Mouse (Mus musculus) retina, postnatal 1 day (tissue): Measurements from ENCODE around the gene Scai.
A peak's percentile ranks its signal among the peaks of the same experiment; 100 is the strongest.

ENCODE experiments used
- DNase-seq: peaks from one replicate; pipeline ENCODE4 v3.0.0-alpha.2; 2012

Gene Scai

GRCm38 (mm10) chr2:39190561-39191056 lies at the start of gene Scai:
Gene Scai (minus strand): TSS chr2:39190734.
- DNase-seq: peak; percentile 99

- no peak for DNase-seq
Observed at GRCm38 (mm10) chr2:39226731-39227130, 36.2 kb upstream of the Scai start.

- DNase-seq: peak; percentile 99
Observed at GRCm38 (mm10) chr2:39226019-39226640, 35.6 kb upstream of the Scai start, which contains the start of gene Ppp6c. Gene Ppp6c (minus strand): TSS chr2:39226451.

GRCm38 (mm10) chr2:39225331-39226018 lies 34.9 kb upstream of the Scai start:
- DNase-seq: peak; percentile 27

- no peak for DNase-seq
Observed at GRCm38 (mm10) chr2:39224621-39225020, 34.1 kb upstream of the Scai start.

GRCm38 (mm10) chr2:39220010-39220409 lies 29.5 kb upstream of the Scai start:
- no peak for DNase-seq

GRCm38 (mm10) chr2:39219034-39219433 lies 28.5 kb upstream of the Scai start:
- DNase-seq: no peak

GRCm38 (mm10) chr2:39217150-39217549 lies 26.6 kb upstream of the Scai start:
- no peak for DNase-seq

GRCm38 (mm10) chr2:39210738-39211137 lies 20.2 kb upstream of the Scai start:
- no peak for DNase-seq

GRCm38 (mm10) chr2:39203359-39203758 lies 12.8 kb upstream of the Scai start:
- DNase-seq: no peak

- no peak for DNase-seq
Observed at GRCm38 (mm10) chr2:39194809-39195208, 4.3 kb upstream of the Scai start.

GRCm38 (mm10) chr2:39189961-39190560 lies 473 bp downstream of the Scai start:
- no peak for DNase-seq

- DNase-seq: no peak
Observed at GRCm38 (mm10) chr2:39185942-39186341, 4.6 kb downstream of the Scai start.

GRCm38 (mm10) chr2:39183587-39183986 lies 6.9 kb downstream of the Scai start:
- no peak for DNase-seq

- no peak for DNase-seq
Observed at GRCm38 (mm10) chr2:39160996-39161395, 29.5 kb downstream of the Scai start.

GRCm38 (mm10) chr2:39157916-39158315 lies 32.6 kb downstream of the Scai start:
- DNase-seq: no peak

GRCm38 (mm10) chr2:39156821-39157220 lies 33.7 kb downstream of the Scai start:
- no peak for DNase-seq

GRCm38 (mm10) chr2:39150943-39151342 lies 39.6 kb downstream of the Scai start:
- no peak for DNase-seq

- no peak for DNase-seq
Observed at GRCm38 (mm10) chr2:39148075-39148474, 42.5 kb downstream of the Scai start.

GRCm38 (mm10) chr2:39146469-39146868 lies 44.1 kb downstream of the Scai start:
- DNase-seq: no peak

- no peak for DNase-seq
Observed at GRCm38 (mm10) chr2:39142357-39142948, 48.1 kb downstream of the Scai start.

GRCm38 (mm10) chr2:39140586-39141455 lies 49.7 kb downstream of the Scai start:
- DNase-seq: no peak
